Mouse (Mus musculus) gastrocnemius, postnatal 4 days (tissue): ENCODE measurements around the gene Tlr9. TPM values are rescaled to one million over a fixed set of nuclear protein-coding genes. Genes with fewer than 3 reads are reported as not detected.

Source experiments
- DNase-seq, 2 experiments: peaks; one replicate each; pipeline ENCODE4 v3.0.0; 2021 to 2022; ENCODE audit warnings: low spot score in 2 of 2, mixed read lengths in 2 of 2
- total RNA-seq, 2 experiments: library from RNA; stranded (reverse); gene quantifications; 2 replicates each; pipeline ENCODE4 v1.2.3; 2021

The Tlr9 gene
- total RNA-seq, 2 experiments from 2014 or later = 0.88 to 1.1 TPM

DNA sequence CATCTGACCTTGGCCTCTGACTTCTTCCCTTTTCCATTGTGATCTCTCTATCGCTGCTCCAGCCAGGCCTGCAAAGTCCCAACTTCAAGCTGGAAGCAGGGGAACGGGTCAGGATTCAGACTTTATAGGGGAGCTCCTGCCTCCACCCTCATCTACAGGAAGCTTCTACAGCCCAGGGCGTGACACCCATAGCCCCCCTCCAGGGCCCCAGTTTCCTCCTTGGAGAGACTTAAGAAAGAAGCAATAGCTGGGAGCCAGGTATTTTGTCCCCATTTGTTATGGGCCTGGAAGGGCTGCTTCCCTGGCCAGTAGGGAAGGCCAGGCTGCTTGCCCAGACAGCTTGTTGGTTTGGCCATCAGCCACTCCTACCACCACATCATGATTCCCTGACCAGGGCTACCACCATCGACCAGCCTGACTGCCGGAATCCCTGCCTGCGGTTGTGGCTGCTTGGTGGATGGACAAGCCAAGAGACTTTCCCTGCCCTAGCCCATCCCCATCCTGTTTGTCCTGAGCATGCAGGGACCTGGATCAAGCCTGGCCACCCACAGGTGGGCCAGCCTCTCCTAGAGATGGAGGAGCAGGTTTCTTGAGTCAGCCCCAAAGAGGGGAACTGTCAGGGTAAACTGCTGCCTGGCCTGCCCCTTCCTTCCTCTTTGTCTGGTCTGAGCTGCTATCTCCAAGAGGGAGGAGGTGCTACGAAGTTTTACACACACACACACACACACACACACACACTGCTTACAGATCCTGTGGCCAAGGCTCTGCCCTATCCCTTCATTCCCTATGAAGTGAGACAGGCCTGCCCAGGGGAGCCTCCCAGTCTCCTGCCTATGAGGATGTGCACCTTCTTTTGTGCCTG is 18.2 kb upstream of the Tlr9 start:
- no peak for DNase-seq

DNA sequence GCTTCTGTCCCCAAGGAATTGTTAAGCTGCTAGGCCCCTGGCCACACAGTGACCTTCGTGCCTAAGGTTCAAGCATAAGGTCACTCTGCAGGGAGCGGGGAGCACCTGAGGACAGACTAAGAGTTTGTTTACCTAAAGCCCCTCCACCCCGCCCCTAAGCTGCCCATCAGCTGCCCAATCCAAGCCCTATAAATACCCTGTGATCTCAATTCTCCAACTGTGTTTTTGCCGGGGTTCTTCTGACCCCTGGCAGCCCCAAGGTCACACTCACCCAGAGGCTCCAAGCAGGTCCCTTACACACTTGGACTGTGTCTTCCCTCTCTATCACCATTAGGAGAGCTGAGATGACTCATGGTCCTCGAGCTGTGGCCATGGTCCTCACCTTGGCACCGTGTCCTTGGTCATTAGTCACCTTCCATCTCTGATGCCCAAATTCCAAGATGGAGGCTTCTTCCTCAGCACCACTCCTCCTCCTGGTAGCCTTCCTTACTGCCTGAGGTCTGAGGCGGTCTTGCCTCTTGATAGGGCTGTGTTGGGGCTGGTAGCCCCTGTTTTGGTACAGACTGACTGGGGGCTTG is 16.6 kb upstream of the Tlr9 start:
- DNase-seq = no peak

DNA sequence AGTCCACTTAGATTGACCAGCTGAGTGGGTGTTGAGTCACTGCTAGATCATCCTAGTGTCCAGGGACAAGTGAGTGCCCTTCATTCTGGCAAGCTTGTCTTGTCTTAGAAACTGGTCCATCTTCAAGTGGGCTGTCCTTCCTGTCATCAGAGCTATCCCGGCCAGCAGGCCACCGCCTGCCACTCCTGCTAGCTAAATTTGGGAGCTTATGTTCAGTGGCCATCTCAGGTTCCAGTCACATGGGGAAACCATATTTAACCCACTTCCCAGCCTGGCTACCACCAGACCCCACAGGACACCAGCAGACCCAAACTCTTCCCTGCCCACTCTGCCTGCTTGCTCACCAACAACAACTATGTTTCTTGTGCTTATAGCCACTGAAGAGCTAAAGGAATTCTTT is 15.9 kb upstream of the Tlr9 start:
- DNase-seq = no peak

DNA sequence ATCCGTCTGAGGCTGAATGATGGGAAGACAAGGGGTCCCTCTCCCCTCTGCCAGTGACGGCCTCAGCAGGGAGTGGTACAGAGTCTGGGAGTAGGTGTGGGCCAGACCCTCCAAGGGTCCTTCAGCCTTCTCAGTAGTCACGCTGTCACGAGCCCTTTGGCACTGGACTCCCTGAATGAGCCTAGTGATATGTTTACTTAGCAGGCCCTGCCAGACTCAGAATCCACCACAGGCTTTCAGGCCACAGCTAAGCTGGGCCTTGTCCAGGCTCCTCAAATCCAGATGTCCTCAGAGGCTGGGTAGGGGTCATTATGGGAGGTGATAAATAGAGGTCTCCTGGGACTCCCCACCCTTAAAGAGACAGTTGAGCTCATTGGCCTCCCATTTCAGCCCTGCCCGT is 14.2 kb upstream of the Tlr9 start:
- DNase-seq = no peak

DNA sequence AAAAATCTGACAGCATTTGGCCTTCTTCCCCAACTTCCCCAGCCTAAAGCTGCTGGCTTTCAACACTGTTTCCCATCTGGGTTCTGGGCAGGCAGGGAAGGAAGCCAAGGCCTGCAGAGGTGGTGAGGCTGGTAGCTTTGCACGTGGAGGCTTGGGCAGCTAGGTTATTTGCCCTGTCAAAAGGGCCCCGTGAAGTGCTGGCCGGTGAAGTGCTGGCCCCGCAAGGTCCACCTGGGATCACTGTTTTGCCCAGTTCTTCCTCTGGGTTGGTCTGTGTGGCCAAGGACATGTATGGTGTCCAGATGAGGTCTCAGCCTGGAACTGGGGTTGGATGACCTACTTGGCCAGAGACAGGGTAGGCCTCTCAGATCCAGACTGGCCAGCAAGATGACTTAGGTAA is 12.4 kb upstream of the Tlr9 start:
- DNase-seq = no peak

DNA sequence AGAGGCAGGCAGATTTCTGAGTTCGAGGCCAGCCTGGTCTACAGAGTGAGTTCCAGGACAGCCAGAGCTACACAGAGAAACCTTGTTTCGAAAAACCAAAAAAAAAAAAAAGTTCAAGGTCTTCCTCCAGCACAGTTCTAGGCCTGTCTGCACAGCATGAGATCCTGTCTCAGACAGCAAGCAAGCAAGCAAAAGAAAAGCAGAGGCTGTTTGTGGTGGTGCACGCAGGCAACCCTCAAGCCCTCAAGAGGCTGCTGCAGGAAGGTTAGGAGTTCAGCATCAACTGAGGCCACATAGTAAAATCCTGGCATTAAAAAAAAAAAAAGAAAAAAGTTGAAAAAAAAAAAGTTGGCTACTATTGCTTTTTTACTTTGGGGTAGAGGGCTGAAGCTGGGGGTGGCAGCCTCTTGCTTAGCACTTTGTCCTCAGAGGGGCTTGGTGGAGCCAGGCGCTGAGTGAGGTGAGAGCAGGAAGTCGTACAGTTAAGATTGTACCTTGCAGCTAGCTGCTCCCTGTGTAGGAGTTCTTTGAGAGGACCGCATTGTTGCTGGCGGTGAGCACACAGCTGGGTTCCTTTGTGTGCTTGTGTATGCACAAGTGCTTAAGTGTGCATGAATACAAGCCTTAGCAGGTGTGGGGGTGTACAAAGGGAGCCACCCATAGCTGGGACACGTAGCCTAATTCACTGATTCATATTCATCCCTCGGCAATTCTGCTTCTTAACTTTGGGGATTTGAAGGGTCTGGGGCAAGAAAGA is 11.4 kb upstream of the Tlr9 start:
- DNase-seq = no peak

DNA sequence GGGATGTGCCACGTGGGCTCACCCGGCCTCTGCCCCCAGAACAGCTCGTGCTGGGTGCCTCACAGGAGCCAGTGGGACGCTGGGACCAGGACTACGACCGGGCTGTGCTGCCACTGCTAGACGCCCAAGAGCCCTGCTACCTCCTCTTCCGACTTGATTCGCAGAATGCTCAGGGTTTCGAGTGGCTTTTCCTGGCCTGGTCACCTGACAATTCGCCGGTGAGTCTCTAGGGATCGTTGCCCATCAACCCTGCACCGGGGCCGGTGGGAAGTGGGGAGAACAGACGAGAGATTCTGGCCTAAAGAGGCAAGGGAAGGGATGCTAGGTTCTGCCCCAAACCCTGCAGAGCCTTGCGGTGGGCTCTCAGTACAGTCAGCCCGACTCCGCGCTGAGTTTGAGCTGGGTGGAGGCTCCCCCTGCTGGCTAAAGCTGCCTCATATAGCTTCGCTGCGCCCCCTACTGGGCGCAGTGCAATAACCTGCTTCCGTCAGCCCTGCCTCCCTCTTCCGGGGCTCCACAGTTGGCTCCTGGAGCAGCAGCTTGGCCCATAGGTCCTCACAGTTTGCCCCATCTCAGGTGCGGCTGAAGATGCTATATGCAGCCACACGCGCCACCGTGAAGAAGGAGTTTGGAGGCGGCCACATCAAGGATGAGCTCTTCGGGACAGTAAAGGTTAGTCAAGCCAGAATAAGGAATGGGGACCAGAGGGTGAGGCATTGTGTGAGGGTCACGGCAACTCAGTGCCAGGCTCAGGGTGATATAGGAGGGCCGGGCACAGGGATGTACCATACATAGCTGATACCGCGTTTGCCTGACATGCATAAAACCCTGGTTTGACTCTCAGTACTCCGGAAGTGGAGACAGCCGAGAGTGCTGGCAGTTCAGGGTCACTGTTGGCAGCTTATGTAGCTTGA is 10.5 kb upstream of the Tlr9 start:
- peak; percentile 79 to 88 for DNase-seq

DNA sequence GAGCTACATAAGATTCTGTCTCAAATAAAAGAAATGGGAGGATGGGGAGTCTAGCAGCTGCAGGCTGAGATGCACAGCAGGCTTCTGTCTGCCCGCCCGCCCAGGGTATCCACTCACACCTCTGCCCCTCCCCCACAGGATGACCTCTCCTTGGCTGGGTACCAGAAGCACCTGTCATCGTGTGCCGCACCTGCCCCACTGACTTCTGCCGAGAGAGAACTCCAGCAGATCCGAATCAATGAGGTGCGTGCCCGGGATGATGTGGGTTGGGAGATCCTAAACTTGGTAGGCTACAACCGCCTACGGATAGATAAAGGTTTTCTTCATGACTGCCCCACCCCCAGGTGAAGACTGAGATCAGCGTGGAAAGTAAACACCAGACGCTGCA is 9.8 kb upstream of the Tlr9 start:
- no peak for DNase-seq

DNA sequence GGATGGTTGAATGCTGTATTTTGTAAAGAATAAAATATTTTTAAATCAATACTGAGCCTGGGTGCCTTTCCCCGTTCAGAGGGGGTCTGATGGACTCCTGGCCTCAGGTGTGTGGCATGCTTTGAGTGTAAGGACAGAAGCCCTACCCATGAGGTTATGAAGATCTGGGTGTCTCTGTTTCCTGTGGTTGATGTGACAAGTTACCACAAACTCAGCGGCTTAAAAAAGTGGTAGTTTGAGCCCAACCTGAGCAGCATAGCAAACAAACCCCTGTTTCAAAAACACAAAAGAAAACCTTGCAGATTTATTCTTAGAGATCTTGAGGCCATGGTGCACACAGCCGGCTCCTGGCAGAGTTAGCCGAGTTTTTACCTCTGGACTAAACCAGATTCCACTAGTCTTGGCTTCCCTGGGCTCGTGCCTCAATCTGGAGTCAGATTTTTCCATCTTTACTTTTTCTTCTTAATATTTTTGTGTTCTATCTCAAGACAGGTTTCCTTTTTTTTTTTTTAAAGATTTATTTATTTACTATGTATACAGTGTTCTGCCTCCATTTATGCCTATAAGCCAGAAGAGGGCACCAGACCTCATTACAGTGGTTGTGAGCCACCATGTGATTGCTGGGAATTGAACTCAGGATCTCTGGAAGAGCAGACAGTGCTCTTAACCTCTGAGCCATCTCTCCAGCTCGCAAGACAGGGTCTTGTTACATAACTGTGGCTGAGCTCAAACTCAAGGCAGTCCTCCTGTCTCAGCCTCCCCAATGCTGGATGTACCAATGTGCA is 6.9 kb upstream of the Tlr9 start:
- DNase-seq = no peak

DNA sequence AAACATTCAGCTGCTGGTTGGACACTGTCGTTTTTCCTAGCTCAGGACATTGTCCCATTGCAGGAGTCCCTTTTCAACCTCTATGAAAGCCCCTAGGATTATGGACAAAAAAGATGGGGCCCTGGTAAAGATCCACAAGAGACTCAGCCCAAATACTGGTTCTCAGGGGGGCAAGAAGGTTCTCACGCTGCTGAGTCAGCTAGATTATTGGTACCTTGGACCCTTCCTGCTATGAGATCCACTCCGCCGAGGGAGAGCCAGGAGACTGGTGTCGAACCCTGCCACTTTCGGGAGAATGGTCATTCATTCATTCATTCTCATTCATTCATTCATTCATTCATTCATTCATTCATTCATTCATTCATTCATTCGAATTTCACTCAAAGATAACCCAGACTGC is 5.4 kb upstream of the Tlr9 start:
- DNase-seq = no peak

DNA sequence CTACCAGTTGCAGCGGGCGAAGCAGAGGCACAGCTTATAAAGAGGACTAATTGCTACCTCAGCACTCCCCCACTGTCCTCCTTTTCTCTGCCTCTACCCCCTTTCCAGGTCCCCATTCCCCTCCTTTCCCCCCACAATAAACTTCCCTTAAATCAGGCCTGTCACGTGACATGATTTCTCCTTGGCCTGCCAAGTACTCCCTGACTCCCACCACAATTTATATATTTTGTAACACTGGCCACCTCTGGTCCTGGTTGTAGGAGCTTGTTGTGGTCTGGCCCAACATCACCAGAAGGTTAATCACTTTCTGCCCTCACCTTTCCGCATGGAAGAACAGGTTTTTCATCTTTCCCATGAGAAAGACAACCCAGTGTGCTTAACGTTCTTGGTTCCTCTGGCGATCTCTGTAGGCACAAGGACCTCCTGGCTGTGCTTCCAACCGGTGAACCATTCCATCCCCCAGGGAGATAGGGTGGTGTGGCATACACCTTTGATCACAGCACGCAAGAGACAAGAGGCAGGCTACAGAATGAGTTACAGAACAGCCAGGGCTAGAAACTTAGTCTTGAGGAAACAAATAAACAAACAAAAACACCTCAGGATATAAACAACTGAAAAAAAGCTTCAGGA is 1.4 kb upstream of the Tlr9 start:
- no peak for DNase-seq

DNA sequence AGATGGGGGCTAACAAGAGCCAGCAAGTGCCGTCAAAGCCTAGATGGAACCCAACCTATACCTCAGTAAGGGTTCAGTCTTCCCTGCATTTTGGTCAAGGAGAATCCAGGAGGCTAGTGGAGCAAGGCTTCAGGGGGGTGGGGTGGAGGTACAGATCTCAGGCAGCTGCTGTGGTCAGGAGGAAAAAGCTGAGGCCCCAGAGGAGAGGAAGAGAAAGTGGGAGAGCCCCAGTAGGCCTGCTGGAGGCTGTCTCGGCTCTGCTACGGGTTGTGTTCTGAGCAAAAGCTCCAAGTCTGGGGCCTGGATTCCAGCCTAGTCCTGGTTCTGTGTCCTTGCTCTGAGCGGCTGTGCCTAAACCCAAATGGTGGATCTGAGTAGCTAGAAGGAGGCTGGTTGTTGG is 596 bp downstream of the Tlr9 start:
- no peak for DNase-seq

DNA sequence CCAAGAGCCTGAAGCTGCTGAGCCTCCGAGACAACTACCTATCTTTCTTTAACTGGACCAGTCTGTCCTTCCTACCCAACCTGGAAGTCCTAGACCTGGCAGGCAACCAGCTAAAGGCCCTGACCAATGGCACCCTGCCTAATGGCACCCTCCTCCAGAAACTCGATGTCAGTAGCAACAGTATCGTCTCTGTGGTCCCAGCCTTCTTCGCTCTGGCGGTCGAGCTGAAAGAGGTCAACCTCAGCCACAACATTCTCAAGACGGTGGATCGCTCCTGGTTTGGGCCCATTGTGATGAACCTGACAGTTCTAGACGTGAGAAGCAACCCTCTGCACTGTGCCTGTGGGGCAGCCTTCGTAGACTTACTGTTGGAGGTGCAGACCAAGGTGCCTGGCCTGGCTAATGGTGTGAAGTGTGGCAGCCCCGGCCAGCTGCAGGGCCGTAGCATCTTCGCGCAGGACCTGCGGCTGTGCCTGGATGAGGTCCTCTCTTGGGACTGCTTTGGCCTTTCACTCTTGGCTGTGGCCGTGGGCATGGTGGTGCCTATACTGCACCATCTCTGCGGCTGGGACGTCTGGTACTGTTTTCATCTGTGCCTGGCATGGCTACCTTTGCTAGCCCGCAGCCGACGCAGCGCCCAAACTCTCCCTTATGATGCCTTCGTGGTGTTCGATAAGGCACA is 3.2 kb downstream of the Tlr9 start:
- no peak for DNase-seq

DNA sequence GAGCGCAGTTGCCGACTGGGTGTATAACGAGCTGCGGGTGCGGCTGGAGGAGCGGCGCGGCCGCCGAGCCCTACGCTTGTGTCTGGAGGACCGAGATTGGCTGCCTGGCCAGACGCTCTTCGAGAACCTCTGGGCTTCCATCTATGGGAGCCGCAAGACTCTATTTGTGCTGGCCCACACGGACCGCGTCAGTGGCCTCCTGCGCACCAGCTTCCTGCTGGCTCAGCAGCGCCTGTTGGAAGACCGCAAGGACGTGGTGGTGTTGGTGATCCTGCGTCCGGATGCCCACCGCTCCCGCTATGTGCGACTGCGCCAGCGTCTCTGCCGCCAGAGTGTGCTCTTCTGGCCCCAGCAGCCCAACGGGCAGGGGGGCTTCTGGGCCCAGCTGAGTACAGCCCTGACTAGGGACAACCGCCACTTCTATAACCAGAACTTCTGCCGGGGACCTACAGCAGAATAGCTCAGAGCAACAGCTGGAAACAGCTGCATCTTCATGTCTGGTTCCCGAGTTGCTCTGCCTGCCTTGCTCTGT is 3.8 kb downstream of the Tlr9 start:
- no peak for DNase-seq

DNA sequence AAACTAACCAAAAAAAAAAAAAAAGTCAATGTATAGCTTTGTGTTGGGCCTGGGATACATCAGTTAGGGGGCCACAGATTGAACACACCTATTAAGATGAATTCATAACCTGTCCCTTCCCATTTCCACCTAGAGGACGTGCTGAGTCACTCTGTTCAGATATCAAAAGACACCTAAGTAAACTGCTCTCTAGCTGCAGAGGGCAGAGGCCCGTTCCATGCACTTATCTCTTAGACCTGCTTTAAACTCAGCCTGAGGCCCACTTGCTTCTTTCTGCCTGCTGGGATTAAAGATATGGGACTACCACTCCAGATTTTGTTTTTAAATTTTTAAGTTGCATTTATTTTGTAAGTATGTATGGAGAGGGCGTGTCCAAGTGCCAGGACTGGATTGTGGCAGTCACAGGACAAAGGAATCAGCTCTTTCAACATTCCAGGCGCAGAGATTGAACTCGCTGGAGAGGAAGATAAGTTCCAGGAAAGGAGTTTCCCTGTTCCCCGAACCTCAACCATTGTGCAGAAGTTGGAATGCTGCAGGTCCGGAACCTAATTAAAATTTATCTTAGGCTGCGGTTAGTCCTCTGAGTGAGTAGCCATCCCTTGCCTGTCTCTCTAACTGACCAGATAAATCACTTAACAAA is 5.5 kb downstream of the Tlr9 start:
- DNase-seq = no peak

DNA sequence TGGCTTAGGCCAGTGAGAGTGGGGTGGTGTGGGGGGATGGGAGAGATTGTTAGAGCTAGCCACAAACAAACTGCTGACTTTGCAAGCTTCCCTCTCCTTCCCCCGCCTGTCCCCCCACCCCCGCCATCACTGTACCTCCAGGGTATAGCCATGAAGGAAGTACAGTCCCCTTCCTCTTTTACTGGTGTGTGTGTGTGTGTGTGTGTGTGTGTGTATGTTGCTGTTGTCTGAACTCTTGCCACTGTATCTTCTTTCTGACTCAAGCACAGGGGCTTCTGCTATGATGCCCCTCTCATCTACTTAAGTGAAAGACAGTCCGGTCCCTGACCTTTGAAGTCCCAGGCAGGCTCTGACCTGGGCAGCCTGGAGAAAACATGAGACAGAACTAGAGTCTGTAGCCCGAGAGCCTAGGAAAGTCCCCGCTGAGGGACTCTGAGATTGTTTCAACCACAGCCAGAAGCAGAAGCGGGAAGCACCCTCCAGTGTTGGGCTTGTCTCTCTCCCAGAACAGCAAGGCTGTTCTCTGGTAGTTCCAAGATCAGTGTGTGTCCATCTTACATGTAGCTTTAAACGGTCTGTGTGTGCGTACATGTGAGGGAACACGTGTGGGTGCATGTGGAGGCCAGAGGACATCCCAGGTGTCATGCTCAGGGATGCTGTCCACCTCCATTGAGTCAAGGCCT is 7.8 kb downstream of the Tlr9 start:
- DNase-seq = no peak

DNA sequence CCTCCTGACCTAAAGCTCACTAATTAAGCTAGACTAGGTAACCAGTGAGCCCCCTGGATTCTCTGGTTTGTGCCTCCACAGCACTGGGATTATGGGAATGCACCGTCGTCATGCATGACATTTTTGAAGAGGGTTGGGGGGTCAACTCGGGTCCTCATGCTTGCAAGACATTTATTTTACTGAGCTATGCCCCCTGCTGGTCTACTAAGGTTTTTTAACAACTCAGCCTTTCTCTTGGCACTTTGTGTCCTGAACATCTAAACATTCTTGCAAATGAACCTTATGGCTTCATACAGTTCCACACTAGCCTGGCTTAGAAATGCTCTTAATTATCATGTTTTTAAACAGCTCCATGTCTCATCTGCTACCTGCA is 8.3 kb downstream of the Tlr9 start:
- DNase-seq = no peak

DNA sequence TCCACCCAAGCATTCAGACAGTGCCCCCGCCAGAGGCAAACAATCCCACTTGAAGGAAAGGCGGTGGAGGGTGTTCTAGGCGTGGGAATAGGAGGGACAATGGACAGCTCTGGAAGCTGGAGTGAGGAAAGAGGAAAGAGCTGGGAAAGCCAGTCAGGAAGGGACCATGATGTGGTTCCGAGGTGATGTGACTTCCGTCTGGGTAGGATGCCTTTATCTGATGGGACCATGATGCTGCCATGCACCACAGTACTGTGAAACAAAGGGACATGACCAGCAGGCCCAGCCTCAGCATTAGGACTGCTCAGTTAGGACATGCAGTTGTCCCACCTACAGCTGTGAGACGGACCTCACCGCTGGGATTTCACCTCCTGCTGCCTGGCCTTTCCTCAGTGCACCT is 8.8 kb downstream of the Tlr9 start:
- DNase-seq = no peak
